Mouse (Mus musculus) C2C12 (cell line): ENCODE results near the gene Tnnc2. TPM values are rescaled to one million over a fixed set of nuclear protein-coding genes. Genes with fewer than 3 reads are reported as not detected.

Experiments used
- H3K27me3 ChIP-seq: one replicate; pipeline ENCODE4 v1.6.1; 2011; ENCODE audit not compliant: control insufficient read depth, insufficient read depth, insufficient read length
- H3K36me3 ChIP-seq: one replicate; pipeline ENCODE4 v1.6.1; 2011; ENCODE audit not compliant: control insufficient read depth, insufficient read depth
- H3K4me3 ChIP-seq: one replicate; pipeline ENCODE4 v1.5.1; 2011; ENCODE audit warnings: mild to moderate bottlenecking, control low read depth; ENCODE audit not compliant: poor library complexity, insufficient read depth, severe bottlenecking
- H3K79me2 ChIP-seq: one replicate; pipeline ENCODE4 v1.6.1; 2011; ENCODE audit not compliant: control insufficient read depth, insufficient read depth
- H3K79me3 ChIP-seq: one replicate; pipeline ENCODE4 v1.6.1; 2011; ENCODE audit warnings: low read depth, control low read depth
- H3ac ChIP-seq: one replicate; pipeline ENCODE3; 2011; ENCODE audit warnings: low read depth; ENCODE audit not compliant: control insufficient read depth, insufficient read length
- CEBPB ChIP-seq: IDR thresholded peaks from one replicate; pipeline ENCODE4 v1.6.1; 2011; ENCODE audit warnings: low read depth, mild to moderate bottlenecking, control low read depth, moderate library complexity
- CTCF ChIP-seq: IDR thresholded peaks from one replicate; pipeline ENCODE4 v1.5.1; 2011; ENCODE audit not compliant: control insufficient read depth, insufficient read depth, insufficient read length
- FOSL1 ChIP-seq: IDR thresholded peaks from one replicate; pipeline ENCODE4 v1.8.0; 2011; ENCODE audit warnings: mild to moderate bottlenecking, low read length; ENCODE audit not compliant: poor library complexity, insufficient read depth, severe bottlenecking
- MAX ChIP-seq: IDR thresholded peaks from one replicate; pipeline ENCODE4 v1.6.1; 2011; ENCODE audit warnings: mild to moderate bottlenecking, control low read depth
- MYOD1 ChIP-seq: IDR thresholded peaks from one replicate; pipeline ENCODE4 v1.6.1; 2011; ENCODE audit warnings: low read depth; ENCODE audit not compliant: control insufficient read depth, insufficient read length
- MYOG ChIP-seq: IDR thresholded peaks from one replicate; pipeline ENCODE4 v1.6.1; 2011; ENCODE audit not compliant: control insufficient read depth, insufficient read length; ENCODE audit errors: extremely low read depth
- USF1 ChIP-seq: IDR thresholded peaks from one replicate; pipeline ENCODE4 v1.6.1; 2011; ENCODE audit warnings: low read depth, mild to moderate bottlenecking, control low read depth, moderate library complexity
- polyA plus RNA-seq: library from polyadenylated mRNA; unstranded; fragments of >200 nt; fragmentation: generic; extraction: Trizol; gene quantifications from one replicate; pipeline ENCODE4 v1.2.1, GENCODE M21; 2012; ENCODE audit warnings: missing spikeins

Tnnc2 gene
- polyA plus RNA-seq, 1 experiment, result 4.7 TPM

DNA sequence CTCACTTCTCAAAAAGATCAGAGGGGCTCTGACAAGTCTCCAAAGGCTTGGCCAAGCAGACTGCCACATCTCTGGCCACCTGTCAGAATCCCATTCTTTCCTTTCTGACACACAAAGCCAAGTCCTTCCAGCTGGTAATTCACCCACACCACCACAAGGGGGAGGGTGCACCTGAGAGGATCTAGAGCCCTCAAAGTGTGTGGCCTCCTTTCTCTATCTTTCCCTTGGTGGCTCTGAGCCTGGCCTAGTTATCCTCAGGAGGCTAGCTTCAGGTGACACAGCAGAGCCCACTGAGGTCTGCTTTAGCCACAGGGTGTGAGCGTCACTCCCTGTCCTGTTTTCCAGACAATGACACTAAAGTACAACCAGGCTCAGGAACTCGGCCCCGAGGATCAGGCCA lies 13.5 kb upstream of the Tnnc2 start:
- Histone ChIP-seq H3K4me3 (no peak overlapping the region), H3ac (no peak overlapping the region), H3K79me2 (peaks cover 2% of the 10 kb centered on the region), H3K36me3 (peaks cover 77% of the 10 kb centered on the region), H3K79me3 (no peaks in the 10 kb centered on the region), H3K27me3 (no peaks in the 10 kb centered on the region)
- peak; percentile 3 for TF ChIP-seq CTCF
- TF ChIP-seq CEBPB, result no peak

DNA sequence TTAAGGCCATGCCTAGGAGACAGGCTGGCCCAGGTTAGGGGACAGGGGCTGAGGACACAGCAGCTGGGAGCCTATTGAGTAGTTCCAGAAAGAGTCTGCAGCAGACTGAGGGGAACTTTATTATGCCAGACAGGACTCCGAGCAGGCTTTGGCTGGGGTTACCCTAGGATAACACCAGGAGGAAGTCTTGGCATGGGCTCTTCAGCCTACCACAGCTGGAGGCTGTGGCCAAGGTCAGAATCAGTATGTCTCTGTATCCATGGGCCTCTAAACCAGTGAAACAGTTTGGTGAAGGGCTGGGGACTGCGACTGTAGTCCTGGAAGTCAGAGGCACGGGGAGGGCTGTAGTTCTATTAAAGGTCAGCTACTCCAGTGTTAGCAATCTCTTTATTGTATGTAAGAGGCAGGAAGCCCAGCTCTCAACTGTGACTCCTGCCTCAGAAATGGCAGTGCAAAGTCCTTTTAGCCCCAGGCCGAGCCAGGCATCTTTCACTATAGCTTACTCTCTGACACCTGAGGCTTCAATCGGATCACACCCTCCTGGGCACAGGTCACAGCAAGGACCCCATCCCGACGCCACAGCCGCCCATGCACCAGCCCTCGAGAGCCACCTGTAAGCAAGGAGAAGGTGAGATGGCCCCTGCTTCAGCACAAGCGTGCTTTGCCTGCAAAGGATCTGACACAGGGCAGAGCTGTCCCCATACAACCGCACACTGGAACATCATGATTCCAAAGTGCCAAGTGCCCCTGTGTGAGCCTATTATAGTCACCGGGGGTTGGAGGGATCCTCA lies 12.8 kb upstream of the Tnnc2 start:
- no peaks in the 10 kb centered on the region for H3K27me3 ChIP-seq
- no peak for TF ChIP-seq USF1
- TF ChIP-seq CTCF, result no peak
- no peaks in the 10 kb centered on the region for H3K79me3 ChIP-seq
- H3K79me2 ChIP-seq, result peaks cover 7% of the 10 kb centered on the region
- H3K4me3 ChIP-seq, result no peak overlapping the region
- H3K36me3 ChIP-seq, result peaks cover 75% of the 10 kb centered on the region
- H3ac ChIP-seq, result no peak overlapping the region

DNA sequence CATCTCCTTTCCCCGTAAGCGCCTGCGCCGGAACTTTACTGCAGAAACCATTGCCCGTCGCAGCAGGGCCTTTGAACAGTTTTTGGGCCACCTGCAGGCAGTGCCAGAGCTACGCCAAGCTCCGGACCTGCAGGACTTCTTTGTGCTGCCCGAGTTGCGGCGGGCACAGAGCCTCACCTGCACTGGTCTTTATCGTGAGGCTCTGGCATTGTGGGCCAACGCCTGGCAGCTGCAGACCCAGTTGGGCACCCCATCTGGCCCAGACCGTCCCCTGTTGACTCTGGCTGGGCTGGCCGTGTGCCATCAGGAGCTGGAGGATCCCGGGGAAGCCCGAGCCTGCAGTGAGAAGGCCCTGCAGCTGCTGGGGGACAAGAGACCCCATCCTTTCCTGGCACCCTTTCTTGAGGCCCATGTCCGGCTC lies 12.1 kb upstream of the Tnnc2 start:
- Histone ChIP-seq H3K79me2 (peaks cover 9% of the 10 kb centered on the region), H3ac (no peak overlapping the region), H3K36me3 (peaks cover 69% of the 10 kb centered on the region), H3K79me3 (no peaks in the 10 kb centered on the region), H3K4me3 (no peak overlapping the region), H3K27me3 (no peaks in the 10 kb centered on the region)
- TF ChIP-seq USF1, result no peak
- TF ChIP-seq CTCF, result no peak
- TF ChIP-seq FOSL1, result no peak
- no peak for TF ChIP-seq MYOD1
- no peak for TF ChIP-seq MYOG
- TF ChIP-seq CEBPB, result no peak
- no peak for TF ChIP-seq MAX

DNA sequence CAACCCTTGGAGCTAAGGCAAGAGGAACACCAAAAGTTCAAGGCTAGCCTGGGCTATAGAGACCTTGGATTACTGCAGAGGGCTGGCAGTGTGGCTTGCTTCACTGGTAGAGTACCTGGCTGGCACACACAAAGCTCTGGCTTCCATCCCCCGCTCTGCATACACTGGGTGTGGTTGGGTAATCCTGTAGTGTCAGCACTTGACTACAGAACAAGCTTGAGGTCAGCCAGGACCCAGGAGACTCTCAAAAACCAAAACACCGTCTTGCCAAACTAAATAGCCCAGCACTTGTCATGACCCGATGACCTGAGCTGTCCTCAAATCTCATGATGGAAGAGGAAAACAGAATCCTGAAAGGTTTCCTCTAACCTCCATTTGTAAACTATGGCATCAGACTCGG lies 10.7 kb upstream of the Tnnc2 start:
- no peak overlapping the region for H3K4me3 ChIP-seq
- TF ChIP-seq MYOG, result no peak
- TF ChIP-seq MYOD1, result no peak
- TF ChIP-seq FOSL1, result no peak
- TF ChIP-seq MAX, result no peak
- TF ChIP-seq CEBPB, result no peak
- no peak for TF ChIP-seq CTCF
- TF ChIP-seq USF1, result no peak
- H3ac ChIP-seq, result no peak overlapping the region
- H3K27me3 ChIP-seq, result no peaks in the 10 kb centered on the region
- no peaks in the 10 kb centered on the region for H3K79me3 ChIP-seq
- peaks cover 62% of the 10 kb centered on the region for H3K36me3 ChIP-seq
- peaks cover 9% of the 10 kb centered on the region for H3K79me2 ChIP-seq

DNA sequence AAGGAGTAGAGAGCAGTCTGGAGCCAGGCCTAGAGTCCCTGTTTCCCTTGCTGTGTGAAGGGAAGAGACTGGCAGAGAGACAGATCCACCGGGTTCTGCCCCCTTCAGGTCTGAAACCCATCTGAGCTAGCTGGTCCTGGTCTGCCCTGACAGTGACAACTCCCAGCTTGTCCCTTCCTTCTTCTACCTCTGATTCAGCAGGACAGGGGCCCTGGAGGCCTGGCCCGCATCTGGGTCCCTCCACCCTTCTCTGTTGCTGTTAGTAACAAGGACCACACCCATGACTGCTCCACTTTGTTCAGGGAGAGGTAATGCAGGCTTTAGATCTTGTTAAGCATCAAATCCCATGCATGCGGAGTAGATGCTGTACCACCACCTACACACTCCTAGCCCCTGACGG lies 8.6 kb upstream of the Tnnc2 start:
- Histone ChIP-seq H3ac (no peak overlapping the region), H3K36me3 (peaks cover 46% of the 10 kb centered on the region), H3K79me3 (no peaks in the 10 kb centered on the region), H3K79me2 (peaks cover 9% of the 10 kb centered on the region), H3K27me3 (no peaks in the 10 kb centered on the region), H3K4me3 (no peak overlapping the region)
- TF ChIP-seq CEBPB, result no peak
- no peak for TF ChIP-seq MYOD1
- TF ChIP-seq MAX, result no peak
- TF ChIP-seq CTCF, result no peak
- no peak for TF ChIP-seq USF1
- no peak for TF ChIP-seq MYOG
- no peak for TF ChIP-seq FOSL1

DNA sequence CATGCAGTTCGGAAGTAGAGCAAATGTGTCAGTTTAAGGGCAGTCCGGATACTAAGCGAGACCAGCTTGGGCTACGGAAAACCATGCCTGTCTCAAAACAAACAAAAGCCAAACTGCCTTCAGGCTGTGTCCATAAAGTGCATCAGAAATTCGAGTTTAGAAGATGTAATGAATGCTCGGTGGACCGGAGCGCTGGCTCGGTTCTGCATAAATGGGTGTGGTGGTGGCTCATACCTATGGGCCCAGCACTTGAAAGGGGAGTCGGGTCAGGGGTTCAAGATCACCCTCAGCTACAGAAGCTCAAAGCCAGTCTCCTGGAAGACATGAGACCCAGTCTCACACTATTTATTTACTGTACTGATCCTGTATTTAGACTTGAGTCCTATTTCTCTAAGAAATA lies 8.0 kb upstream of the Tnnc2 start:
- Histone ChIP-seq H3K4me3 (no peak overlapping the region), H3ac (no peak overlapping the region), H3K27me3 (no peaks in the 10 kb centered on the region), H3K36me3 (peaks cover 42% of the 10 kb centered on the region), H3K79me2 (peaks cover 9% of the 10 kb centered on the region), H3K79me3 (no peaks in the 10 kb centered on the region)
- no peak for TF ChIP-seq CEBPB
- TF ChIP-seq USF1, result no peak
- TF ChIP-seq CTCF, result no peak
- TF ChIP-seq MYOG, result no peak
- no peak for TF ChIP-seq FOSL1
- no peak for TF ChIP-seq MAX
- no peak for TF ChIP-seq MYOD1
